Mouse (Mus musculus): Measurements from ENCODE around the gene Cpa4.

Gene Cpa4

GRCm38 (mm10) chr6:30568069-30568468, at the start of gene Cpa4:
Gene Cpa4 (plus strand): TSS chr6:30568369.
- DNase-seq (ENCODE audit: low read depth): no peak

- no peak for DNase-seq (ENCODE audit: low read depth)
Observed at GRCm38 (mm10) chr6:30520400-30520799, 47.8 kb upstream of the Cpa4 start.

- no peak for DNase-seq (ENCODE audit: low read depth)
Observed at GRCm38 (mm10) chr6:30525456-30526332, 42.5 kb upstream of the Cpa4 start.

GRCm38 (mm10) chr6:30526586-30527515, 41.3 kb upstream of the Cpa4 start:
- no peak for DNase-seq (ENCODE audit: low read depth)

DNA sequence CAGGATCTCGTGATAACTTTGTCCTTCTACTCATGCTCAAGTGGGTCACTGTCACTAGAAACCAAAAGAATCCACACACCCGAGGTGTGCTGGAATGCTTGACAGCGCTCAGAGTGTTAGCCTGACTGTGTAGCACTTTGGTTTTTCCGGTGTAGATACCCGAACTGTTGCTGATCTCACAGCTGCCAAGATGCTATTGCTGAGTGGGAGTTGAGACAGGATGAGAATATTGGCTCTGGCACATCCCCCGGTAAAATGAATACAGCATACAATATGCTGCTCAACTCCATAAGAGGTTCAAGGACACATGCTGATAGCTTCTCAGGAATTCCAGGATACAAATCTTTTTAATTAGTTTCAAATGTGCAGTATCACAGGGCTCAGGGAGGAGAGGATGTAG, 39.4 kb upstream of the Cpa4 start:
- DNase-seq (ENCODE audit: low read depth): no peak

DNA sequence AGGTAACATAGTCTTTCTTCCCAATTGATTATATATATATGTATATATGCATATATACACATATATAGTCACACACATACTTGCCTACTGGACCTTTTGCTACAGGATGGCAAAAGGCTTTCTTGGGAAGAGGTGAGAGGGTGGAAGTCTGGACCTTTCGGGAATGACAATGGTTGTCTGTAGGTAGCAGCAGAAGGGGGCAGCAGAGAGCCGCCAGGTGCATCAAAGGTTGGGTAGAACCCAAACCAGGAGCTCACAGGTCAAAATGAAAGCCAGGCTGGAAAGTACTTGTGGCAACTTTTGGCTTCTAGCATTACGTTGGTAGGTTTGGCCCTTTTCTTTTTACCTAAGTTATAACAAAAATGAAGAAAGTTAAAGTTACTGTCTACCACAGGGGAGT, 32.8 kb upstream of the Cpa4 start:
- DNase-seq (ENCODE audit: low read depth): peak; percentile 50

GRCm38 (mm10) chr6:30538240-30538639, 29.9 kb upstream of the Cpa4 start:
- no peak for DNase-seq (ENCODE audit: low read depth)

- no peak for DNase-seq (ENCODE audit: low read depth)
Observed at GRCm38 (mm10) chr6:30538800-30539199, 29.4 kb upstream of the Cpa4 start.

- DNase-seq (ENCODE audit: low read depth): no peak
Observed at GRCm38 (mm10) chr6:30541009-30541799, 27.0 kb upstream of the Cpa4 start, which contains the start of gene Cpa2. Gene Cpa2 (plus strand): TSS chr6:30541582.

DNA sequence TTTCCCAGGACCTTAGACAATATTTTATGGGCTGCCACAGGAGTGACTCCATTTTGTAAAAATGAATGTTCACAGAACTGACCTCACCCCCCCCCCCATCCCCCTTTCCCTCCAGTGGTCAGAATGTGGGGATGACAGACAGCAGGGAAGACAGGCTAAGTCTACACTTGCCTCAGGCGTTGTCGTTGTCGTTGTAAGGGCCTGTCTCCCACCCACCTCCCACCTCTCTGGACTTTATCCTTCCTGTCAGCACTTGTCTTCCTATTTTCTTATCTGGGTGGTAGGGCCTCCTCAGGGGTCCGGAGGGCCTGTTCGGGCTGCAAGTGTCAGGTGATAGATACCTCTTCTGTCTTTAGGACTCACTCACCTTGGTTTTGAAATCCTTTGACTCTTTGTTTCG, 25.9 kb upstream of the Cpa4 start:
- DNase-seq (ENCODE audit: low read depth): no peak

DNA sequence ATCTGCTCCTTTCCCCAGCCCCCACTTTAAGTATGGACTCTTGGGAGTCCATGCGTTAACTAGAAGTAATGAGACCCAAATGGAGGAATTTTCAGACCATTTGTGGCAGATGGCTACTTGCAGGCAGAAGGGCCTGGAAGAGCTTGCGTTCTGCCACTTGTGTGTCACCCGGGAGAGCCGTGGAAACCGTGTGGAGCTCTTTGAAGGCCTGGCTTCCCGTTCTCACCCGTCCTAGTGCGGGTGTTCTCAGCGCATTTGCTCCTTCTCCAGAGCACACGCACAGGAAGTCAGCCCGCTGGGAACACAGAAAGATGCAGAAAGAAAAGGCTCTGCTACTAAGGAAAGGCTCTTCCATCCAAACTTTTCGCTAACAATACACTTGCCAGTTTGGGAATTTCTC, 25.1 kb upstream of the Cpa4 start:
- no peak for DNase-seq (ENCODE audit: low read depth)

GRCm38 (mm10) chr6:30543851-30544250, 24.3 kb upstream of the Cpa4 start:
- no peak for DNase-seq (ENCODE audit: low read depth)

GRCm38 (mm10) chr6:30545689-30546088, 22.5 kb upstream of the Cpa4 start:
- no peak for DNase-seq (ENCODE audit: low read depth)

DNA sequence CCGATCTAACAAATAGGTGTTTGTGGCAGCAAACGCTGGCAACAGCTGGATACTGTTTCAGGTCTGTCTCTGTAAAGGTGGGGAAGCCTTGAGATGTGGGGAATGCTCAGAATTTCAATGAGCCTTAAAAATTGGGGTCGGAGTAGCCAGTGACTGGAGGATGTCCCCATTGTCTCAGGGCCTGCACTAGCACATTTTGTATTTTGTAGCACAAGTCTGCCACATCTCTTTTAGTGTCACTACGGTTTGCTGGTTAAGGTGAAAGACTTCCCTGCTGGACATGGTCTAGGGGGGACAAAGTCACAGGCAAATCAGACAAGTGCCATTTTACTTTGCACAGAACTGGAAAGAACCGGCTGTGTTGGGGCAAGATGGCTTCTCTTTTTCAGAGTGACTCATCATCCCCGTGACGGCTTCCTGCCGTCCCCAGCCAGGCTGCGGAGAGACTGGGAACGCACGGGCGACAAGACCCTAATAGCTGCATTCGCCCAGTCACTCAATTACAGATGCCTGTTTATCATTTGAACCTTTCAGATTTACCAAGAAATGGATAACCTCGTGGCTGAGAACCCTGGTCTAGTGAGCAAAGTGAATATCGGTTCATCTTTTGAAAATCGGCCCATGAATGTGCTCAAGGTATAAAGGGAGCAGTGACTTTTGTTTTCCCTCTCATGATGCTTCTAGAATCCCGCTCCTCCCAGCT, 21.4 kb upstream of the Cpa4 start:
- peak; percentile 63 for DNase-seq (ENCODE audit: low read depth)

- DNase-seq (ENCODE audit: low read depth): no peak
Observed at GRCm38 (mm10) chr6:30547274-30547645, 20.9 kb upstream of the Cpa4 start.

DNA sequence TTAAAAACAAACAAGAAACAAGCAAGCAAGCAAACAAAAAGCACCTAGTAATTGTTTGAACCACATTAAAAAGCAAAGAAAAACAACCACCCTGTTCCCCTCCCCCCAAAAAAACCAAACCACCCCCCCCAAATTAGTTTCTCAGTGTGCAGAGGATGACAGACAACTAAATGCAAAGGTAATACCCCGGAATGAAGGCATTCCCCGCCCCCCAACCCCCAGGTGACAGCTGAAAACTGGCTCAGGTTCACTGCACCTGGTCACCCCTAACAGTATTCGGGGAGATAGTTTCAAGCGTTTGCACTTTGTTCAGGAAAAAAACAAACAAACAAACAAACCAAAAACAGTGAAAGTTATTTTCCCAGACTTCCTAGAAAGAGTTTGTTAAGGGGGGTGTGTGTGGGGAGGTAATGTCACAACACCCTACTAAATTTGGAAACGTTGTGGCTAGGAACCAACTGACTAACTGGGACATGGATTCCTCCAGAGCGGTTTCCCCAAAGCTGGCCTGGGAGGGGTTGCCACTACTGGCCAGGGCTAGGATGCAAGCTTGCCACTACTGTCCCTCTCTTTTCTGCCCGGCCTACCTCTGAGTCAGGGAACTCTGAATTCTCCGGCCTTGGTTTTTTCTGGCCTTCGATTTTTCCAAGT, 20.4 kb upstream of the Cpa4 start:
- peak; percentile 40 for DNase-seq (ENCODE audit: low read depth)

DNA sequence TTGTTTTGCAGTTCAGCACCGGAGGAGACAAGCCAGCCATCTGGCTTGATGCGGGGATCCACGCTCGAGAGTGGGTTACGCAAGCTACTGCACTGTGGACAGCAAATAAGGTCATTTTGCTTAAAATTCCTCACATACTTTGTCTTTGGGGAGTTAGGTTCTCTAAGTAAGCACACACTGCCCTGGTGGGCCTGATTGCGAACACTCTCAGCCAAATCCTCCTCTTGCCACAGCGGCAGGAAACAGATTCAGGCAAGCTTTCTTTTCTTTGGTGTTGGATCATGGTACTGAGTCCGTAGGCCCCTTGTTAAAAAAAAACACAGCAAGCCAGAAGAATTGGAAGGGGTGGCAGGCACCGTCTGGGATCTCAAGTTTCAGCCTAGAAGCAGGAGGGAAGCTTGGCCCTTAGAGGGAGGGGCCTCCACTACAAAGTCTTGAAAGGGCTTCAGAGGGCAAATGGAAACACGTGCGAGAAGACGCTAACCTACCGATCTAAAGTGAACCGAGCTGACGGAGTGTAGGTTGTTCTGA, 18.9 kb upstream of the Cpa4 start:
- no peak for DNase-seq (ENCODE audit: low read depth)

GRCm38 (mm10) chr6:30550496-30551192, 17.5 kb upstream of the Cpa4 start:
- peak; percentile 59 for DNase-seq (ENCODE audit: low read depth)

GRCm38 (mm10) chr6:30551193-30551515, 17.0 kb upstream of the Cpa4 start:
- DNase-seq (ENCODE audit: low read depth): no peak

Measured in 416B (cell line).